Mouse (Mus musculus): ENCODE measurements around the gene Lsamp. TPM values are rescaled to one million over a fixed set of nuclear protein-coding genes. Genes with fewer than 3 reads are reported as not detected.

The Lsamp gene
- polyA plus RNA-seq, 1 experiment, result not detected

GRCm38 (mm10) chr16:42081611-42082010, 2097.4 kb downstream of the Lsamp start:
- Histone ChIP-seq H3K36me3 (ENCODE audit: control insufficient read depth) (no peaks in the 10 kb centered on the region), H3K27me3 (ENCODE audit: control insufficient read depth) (no peaks in the 10 kb centered on the region), H3K4me3 (replicated peaks) (no peak overlapping the region), H3K9me3 (ENCODE audit: control insufficient read depth, low read length) (peaks cover 2% of the 10 kb centered on the region; the same call in 1 of the 2 replicates), H3K4me1 (ENCODE audit: control insufficient read depth) (no peaks in the 10 kb centered on the region)
- TF ChIP-seq GATA1 (IDR thresholded peaks at IDR 0.05; ENCODE audit: low read length) (no peak), TAL1 (IDR thresholded peaks at IDR 0.05; ENCODE audit: low read length) (no peak)

GRCm38 (mm10) chr16:42097510-42097909, 2113.3 kb downstream of the Lsamp start:
- no peak overlapping the region for H3K4me3 ChIP-seq (replicated peaks)
- TF ChIP-seq GATA1 (IDR thresholded peaks at IDR 0.05; ENCODE audit: low read length), result no peak
- no peak for TF ChIP-seq TAL1 (IDR thresholded peaks at IDR 0.05; ENCODE audit: low read length)
- H3K27me3 ChIP-seq (ENCODE audit: control insufficient read depth), result no peaks in the 10 kb centered on the region
- H3K9me3 ChIP-seq (ENCODE audit: control insufficient read depth, low read length), result no peaks in the 10 kb centered on the region
- no peaks in the 10 kb centered on the region for H3K36me3 ChIP-seq (ENCODE audit: control insufficient read depth)
- no peaks in the 10 kb centered on the region for H3K4me1 ChIP-seq (ENCODE audit: control insufficient read depth)

- Histone ChIP-seq H3K4me3 (replicated peaks) (no peak overlapping the region), H3K9me3 (ENCODE audit: control insufficient read depth, low read length) (no peaks in the 10 kb centered on the region), H3K36me3 (ENCODE audit: control insufficient read depth) (no peaks in the 10 kb centered on the region), H3K4me1 (ENCODE audit: control insufficient read depth) (no peaks in the 10 kb centered on the region), H3K27me3 (ENCODE audit: control insufficient read depth) (no peaks in the 10 kb centered on the region)
- TF ChIP-seq TAL1 (IDR thresholded peaks at IDR 0.05; ENCODE audit: low read length) (no peak), GATA1 (IDR thresholded peaks at IDR 0.05; ENCODE audit: low read length) (no peak)
Observed at GRCm38 (mm10) chr16:42102186-42102585, 2118.0 kb downstream of the Lsamp start.

- Histone ChIP-seq H3K4me3 (replicated peaks) (no peak overlapping the region), H3K27me3 (ENCODE audit: control insufficient read depth) (no peaks in the 10 kb centered on the region), H3K4me1 (ENCODE audit: control insufficient read depth) (no peaks in the 10 kb centered on the region), H3K36me3 (ENCODE audit: control insufficient read depth) (no peaks in the 10 kb centered on the region), H3K9me3 (ENCODE audit: control insufficient read depth, low read length) (no peaks in the 10 kb centered on the region)
- TF ChIP-seq TAL1 (IDR thresholded peaks at IDR 0.05; ENCODE audit: low read length) (no peak), GATA1 (IDR thresholded peaks at IDR 0.05; ENCODE audit: low read length) (no peak)
Observed at GRCm38 (mm10) chr16:42102635-42103034, 2118.5 kb downstream of the Lsamp start.

- H3K27me3 ChIP-seq (ENCODE audit: control insufficient read depth), result no peaks in the 10 kb centered on the region
- no peaks in the 10 kb centered on the region for H3K9me3 ChIP-seq (ENCODE audit: control insufficient read depth, low read length)
- no peak overlapping the region for H3K4me3 ChIP-seq (replicated peaks)
- no peaks in the 10 kb centered on the region for H3K4me1 ChIP-seq (ENCODE audit: control insufficient read depth)
- no peaks in the 10 kb centered on the region for H3K36me3 ChIP-seq (ENCODE audit: control insufficient read depth)
- TF ChIP-seq GATA1 (IDR thresholded peaks at IDR 0.05; ENCODE audit: low read length) (no peak), TAL1 (IDR thresholded peaks at IDR 0.05; ENCODE audit: low read length) (no peak)
Observed at GRCm38 (mm10) chr16:42112251-42112650, 2128.1 kb downstream of the Lsamp start.

GRCm38 (mm10) chr16:42113246-42113645, 2129.1 kb downstream of the Lsamp start:
- H3K9me3 ChIP-seq (ENCODE audit: control insufficient read depth, low read length), result no peaks in the 10 kb centered on the region
- no peaks in the 10 kb centered on the region for H3K36me3 ChIP-seq (ENCODE audit: control insufficient read depth)
- no peaks in the 10 kb centered on the region for H3K4me1 ChIP-seq (ENCODE audit: control insufficient read depth)
- H3K27me3 ChIP-seq (ENCODE audit: control insufficient read depth), result no peaks in the 10 kb centered on the region
- H3K4me3 ChIP-seq (replicated peaks), result no peak overlapping the region
- TF ChIP-seq TAL1 (IDR thresholded peaks at IDR 0.05; ENCODE audit: low read length), result no peak
- TF ChIP-seq GATA1 (IDR thresholded peaks at IDR 0.05; ENCODE audit: low read length), result no peak

- Histone ChIP-seq H3K36me3 (ENCODE audit: control insufficient read depth) (no peaks in the 10 kb centered on the region), H3K9me3 (ENCODE audit: control insufficient read depth, low read length) (no peaks in the 10 kb centered on the region), H3K27me3 (ENCODE audit: control insufficient read depth) (no peaks in the 10 kb centered on the region), H3K4me3 (replicated peaks) (no peak overlapping the region), H3K4me1 (ENCODE audit: control insufficient read depth) (no peaks in the 10 kb centered on the region)
- TF ChIP-seq GATA1 (IDR thresholded peaks at IDR 0.05; ENCODE audit: low read length), result no peak
- no peak for TF ChIP-seq TAL1 (IDR thresholded peaks at IDR 0.05; ENCODE audit: low read length)
Observed at GRCm38 (mm10) chr16:42121788-42122187, 2137.6 kb downstream of the Lsamp start.

GRCm38 (mm10) chr16:42123826-42124225, 2139.7 kb downstream of the Lsamp start:
- Histone ChIP-seq H3K4me1 (ENCODE audit: control insufficient read depth) (no peaks in the 10 kb centered on the region), H3K9me3 (ENCODE audit: control insufficient read depth, low read length) (no peaks in the 10 kb centered on the region), H3K27me3 (ENCODE audit: control insufficient read depth) (no peaks in the 10 kb centered on the region), H3K4me3 (replicated peaks) (no peak overlapping the region), H3K36me3 (ENCODE audit: control insufficient read depth) (no peaks in the 10 kb centered on the region)
- TF ChIP-seq TAL1 (IDR thresholded peaks at IDR 0.05; ENCODE audit: low read length), result no peak
- no peak for TF ChIP-seq GATA1 (IDR thresholded peaks at IDR 0.05; ENCODE audit: low read length)

- Histone ChIP-seq H3K4me3 (replicated peaks) (no peak overlapping the region), H3K27me3 (ENCODE audit: control insufficient read depth) (no peaks in the 10 kb centered on the region), H3K4me1 (ENCODE audit: control insufficient read depth) (no peaks in the 10 kb centered on the region), H3K9me3 (ENCODE audit: control insufficient read depth, low read length) (no peaks in the 10 kb centered on the region), H3K36me3 (ENCODE audit: control insufficient read depth) (no peaks in the 10 kb centered on the region)
- TF ChIP-seq TAL1 (IDR thresholded peaks at IDR 0.05; ENCODE audit: low read length), result no peak
- no peak for TF ChIP-seq GATA1 (IDR thresholded peaks at IDR 0.05; ENCODE audit: low read length)
Observed at GRCm38 (mm10) chr16:42126061-42126460, 2141.9 kb downstream of the Lsamp start.

- TF ChIP-seq TAL1 (IDR thresholded peaks at IDR 0.05; ENCODE audit: low read length) (no peak), GATA1 (IDR thresholded peaks at IDR 0.05; ENCODE audit: low read length) (no peak)
- H3K4me1 ChIP-seq (ENCODE audit: control insufficient read depth), result no peaks in the 10 kb centered on the region
Observed at GRCm38 (mm10) chr16:42147164-42147563, 2163.0 kb downstream of the Lsamp start.

More at GRCm38 (mm10) chr16:42147164-42147563, 2163.0 kb downstream of the Lsamp start:
- Histone ChIP-seq H3K9me3 (ENCODE audit: control insufficient read depth, low read length) (no peaks in the 10 kb centered on the region), H3K36me3 (ENCODE audit: control insufficient read depth) (no peaks in the 10 kb centered on the region), H3K4me3 (replicated peaks) (no peak overlapping the region), H3K27me3 (ENCODE audit: control insufficient read depth) (no peaks in the 10 kb centered on the region)
